Mouse (Mus musculus): ENCODE results near the gene Slc25a51.

The Slc25a51 gene

GRCm38 (mm10) chr4:45408427-45409132 lies at the start of gene Slc25a51:
Gene Slc25a51, minus strand, starts transcription at chr4:45408766.
- peak; percentile 89 to 93 for DNase-seq

DNA sequence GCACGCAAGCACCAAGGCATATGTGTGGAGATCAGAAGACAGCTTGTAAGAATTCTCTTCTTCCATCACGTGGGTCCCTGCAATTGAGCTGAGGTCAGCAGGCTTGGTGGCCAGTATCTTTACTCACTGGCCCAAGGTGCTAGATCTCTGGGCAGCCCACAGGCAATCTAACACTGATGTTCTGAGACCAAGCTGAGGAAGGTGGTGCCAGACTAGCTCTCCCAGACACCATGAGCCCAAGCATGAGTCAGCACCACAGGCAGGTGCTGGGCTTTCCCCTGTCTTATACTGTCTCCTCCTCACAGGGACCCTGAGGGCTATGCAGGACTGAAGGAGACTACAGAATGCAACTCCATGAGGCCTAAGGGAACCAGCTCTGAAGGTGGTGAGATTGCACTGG lies 49.0 kb upstream of the Slc25a51 start:
- no peak for DNase-seq

GRCm38 (mm10) chr4:45455001-45455400 lies 46.4 kb upstream of the Slc25a51 start:
- DNase-seq, result no peak

DNA sequence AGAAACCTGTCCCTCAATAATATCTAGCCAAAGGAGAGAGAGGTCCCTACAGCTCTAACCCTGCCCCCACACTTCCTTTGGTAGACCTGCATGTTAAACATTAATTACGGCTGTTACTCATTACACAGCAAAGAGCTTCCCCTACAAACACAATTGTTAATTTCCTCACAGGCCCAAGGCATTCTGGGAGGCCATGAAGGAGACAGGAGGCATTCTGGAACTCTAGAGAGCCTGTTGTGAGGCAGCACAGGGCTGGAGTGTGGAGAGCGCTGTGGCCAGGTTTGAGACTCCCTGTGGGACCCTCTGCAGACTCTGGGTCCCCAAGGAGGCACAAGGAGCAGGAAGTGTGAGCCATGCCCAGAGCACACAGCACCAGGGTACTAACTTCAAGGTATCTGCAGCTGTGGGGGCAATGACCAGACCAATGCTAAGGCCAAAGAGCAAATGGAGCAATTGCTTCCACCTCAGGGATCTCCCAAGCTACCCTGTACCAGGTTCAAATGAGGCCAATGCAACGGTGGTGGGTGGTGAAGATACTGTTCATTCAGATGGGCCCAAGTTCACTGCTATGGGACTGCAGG lies 44.8 kb upstream of the Slc25a51 start:
- no peak for DNase-seq

GRCm38 (mm10) chr4:45452569-45453111 lies 44.1 kb upstream of the Slc25a51 start:
- no peak for DNase-seq

DNA sequence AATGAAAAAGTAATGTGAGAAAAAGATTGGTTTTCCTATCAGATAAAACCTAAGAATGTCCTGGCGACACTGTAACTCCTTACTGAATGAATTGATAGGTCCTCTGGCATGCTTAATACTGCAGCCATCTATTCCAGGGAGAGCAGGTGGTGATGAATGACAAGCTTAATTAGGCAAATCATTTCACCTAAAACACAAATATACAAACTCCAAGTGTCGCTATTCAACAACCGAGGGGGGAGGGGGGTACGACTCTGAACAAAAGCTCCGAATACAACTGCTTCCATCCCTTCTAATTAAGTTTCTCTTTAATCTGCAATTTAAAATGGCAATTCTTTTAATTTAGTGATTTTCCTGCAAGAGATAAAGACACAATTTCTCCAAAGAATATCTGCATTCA lies 40.4 kb upstream of the Slc25a51 start:
- no peak for DNase-seq

GRCm38 (mm10) chr4:45448481-45448880 lies 39.9 kb upstream of the Slc25a51 start:
- no peak for DNase-seq

- DNase-seq, result no peak
Observed at GRCm38 (mm10) chr4:45447196-45447595, 38.6 kb upstream of the Slc25a51 start.

DNA sequence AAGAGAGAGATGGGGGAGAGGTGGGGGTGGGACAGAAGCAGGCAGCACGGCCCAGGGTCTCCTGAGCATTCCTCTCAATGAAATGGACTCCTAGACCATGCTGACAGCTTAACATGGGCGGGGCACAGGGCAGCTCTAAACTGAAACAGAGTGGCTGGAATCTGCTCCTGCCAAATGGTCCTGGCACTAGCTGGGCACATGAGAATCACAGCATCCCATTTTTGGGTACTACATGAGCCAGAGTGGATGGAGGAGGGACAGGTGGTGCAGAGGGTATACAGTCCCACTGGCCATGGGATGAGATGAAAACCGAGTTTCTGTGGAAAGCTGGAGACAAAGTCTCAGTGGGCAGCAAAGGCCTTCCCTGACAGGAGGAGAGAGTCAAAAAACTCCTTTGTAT lies 36.7 kb upstream of the Slc25a51 start:
- no peak for DNase-seq

- no peak for DNase-seq
Observed at GRCm38 (mm10) chr4:45444813-45445212, 36.2 kb upstream of the Slc25a51 start.

DNA sequence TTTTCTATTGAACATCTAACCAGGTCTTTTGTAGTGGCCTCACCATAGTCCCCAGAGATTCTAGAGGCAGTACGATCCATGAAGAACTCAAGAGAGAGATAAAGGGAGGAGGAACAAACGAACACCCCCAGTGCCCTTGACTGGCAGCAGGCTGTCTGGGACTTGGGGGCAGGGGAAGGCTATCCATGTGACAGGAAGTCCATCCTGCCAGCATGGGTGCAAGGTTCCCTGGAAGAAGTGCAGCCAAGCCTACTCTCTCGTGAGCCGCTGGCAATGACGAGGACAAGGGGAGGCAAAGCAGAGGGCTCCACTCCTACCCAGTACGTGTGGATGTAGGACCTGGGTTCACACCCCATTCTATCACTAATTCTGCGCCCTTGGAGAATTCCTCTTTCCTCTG lies 35.1 kb upstream of the Slc25a51 start:
- no peak for DNase-seq

DNA sequence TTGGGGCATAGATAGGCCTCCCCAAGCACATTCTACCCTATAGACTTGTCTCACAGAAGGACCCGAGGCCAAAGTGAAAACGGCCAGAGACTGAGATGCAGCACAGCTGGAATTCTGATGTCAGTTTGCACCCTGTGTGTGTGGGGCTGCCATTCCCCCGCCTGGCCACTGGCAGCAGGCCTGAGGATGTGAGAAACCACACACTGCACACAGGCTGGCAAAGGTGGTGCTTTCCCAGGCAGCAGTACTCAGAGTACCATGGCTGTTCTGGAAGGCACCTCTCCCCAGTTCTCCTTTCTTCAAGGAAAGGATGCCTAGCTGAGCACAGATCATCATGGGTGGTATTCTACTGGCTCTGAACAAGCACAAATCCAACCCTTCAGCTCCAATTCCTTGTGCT lies 33.7 kb upstream of the Slc25a51 start:
- no peak for DNase-seq

- DNase-seq, result no peak
Observed at GRCm38 (mm10) chr4:45441778-45442177, 33.2 kb upstream of the Slc25a51 start.

DNA sequence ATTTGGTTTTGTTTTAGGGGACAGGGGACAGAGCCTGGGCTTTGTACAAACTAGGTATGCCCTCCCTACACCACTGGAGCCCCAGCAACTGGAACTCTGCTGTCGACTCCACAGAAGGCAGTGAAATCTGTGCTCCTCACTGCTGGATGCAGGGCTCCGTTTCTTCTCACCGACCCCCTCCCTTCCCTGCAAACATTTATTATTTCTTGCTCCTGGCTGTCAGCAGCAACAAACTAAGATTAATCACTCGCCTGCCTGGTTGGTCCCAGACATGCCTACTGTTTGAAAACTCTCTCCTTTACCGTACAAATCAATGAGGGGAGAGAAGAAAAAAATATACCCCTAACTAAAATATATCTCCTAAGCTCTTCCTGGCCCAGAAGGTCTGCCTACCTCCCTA lies 30.7 kb upstream of the Slc25a51 start:
- no peak for DNase-seq

DNA sequence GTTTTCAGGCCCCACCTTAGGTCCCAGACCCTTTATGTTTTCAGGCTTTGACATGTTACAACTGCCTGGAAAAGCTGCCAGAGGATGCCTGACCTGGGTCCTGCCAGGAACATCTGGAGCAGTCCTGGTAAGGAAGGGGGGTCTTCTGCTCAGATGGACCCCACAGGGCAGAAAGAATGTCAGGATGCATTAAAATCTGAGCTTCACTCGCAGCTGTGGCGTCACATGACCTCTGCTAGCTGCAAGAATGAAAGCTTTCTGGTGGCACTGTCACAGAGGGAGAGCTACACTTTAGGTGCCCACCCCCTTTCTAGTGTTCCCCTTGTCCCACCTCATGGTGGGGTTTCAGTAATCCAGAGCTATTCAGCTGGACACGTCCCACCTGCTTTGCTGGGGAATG lies 28.4 kb upstream of the Slc25a51 start:
- DNase-seq, result no peak

DNA sequence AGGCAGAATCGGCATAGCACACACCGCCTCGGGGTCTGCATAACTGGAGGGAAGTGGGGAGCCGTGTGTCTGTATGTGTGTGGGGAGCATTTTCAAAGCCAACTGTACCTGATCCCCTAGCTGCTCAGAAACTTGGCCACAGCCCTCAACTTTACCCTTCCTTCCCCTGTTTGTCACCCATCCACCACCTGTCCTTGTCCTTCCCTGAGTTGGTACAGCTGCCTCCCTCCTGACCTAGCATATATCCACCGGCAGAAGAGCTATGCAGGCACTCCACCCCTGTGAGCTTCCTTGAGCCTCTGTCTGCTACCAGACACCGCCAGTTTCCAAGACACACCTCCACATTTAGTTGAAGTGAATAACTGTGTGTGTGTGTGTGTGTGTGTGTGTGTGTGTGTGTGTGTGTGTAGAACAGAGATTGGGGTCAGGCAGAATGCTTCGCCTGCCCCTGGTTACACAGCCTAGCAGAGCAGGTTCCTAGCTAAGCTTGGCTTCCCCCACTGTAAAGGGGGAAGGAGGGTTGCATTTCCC lies 27.9 kb upstream of the Slc25a51 start:
- no peak for DNase-seq

DNA sequence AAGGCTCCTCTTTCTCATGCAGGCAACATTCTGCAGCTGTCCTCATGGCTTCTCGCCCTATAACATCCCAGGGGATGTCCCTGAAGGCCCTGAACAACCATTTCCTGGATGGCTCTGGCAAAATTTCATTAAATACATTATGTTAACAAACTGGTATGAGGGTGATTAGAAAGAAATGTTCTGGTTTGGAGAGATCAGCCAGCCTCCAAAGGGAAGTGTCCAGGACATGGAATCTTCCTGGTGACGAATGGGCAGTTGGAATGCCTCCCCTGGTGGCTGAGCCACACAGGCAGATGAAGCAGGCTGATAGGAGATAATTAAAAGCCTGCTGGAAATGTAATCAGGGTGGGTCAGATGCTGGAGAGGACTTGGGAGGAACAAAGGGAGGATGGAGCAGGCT lies 27.3 kb upstream of the Slc25a51 start:
- no peak for DNase-seq

- no peak for DNase-seq
Observed at GRCm38 (mm10) chr4:45434681-45435080, 26.1 kb upstream of the Slc25a51 start.

DNA sequence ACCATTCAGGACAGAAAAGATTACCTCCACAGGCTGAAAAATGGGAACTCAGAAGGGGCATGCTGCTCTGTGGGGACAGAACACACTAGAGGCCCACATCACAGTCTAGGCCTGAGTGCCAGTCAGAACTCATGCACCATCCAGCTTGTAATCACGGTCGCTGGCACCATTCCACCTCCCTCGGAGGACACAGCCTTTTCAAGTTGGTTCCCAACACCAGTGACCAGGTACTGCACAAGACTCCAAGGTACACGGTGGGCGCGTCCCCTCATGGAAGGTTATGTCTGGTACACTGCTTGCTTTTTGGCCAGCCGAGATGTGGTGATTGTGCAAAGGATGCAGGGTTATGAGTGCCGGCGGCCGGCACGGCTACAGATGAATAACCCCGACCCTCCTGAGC lies 25.5 kb upstream of the Slc25a51 start:
- peak in 1 of 2 experiments; percentile 38 for DNase-seq

DNA sequence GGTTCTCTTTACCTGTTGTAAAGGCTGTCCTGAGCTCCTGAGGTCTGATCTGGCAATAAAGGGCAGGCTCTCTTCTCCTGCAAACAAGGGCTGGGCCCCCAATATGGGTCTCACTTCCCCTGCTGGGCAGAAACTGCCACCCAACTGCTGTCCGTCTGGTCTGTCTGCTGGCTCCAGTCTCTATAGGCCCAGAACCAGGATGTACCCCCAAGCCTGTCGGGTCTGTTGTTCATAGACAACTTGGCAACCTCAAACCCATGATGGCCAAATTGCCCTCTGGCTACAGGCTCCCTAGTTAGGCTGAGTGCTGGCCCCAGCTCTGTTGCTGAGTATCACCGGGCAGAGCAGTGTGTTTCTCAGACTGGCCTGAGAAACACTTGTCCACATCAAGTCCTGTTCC lies 23.2 kb upstream of the Slc25a51 start:
- DNase-seq, result peak in 1 of 2 experiments; percentile 23

GRCm38 (mm10) chr4:45431316-45431715 lies 22.8 kb upstream of the Slc25a51 start:
- peak; percentile 55 to 67 for DNase-seq

- peak; percentile 23 to 34 for DNase-seq
Observed at GRCm38 (mm10) chr4:45429451-45429850, 20.9 kb upstream of the Slc25a51 start.

DNA sequence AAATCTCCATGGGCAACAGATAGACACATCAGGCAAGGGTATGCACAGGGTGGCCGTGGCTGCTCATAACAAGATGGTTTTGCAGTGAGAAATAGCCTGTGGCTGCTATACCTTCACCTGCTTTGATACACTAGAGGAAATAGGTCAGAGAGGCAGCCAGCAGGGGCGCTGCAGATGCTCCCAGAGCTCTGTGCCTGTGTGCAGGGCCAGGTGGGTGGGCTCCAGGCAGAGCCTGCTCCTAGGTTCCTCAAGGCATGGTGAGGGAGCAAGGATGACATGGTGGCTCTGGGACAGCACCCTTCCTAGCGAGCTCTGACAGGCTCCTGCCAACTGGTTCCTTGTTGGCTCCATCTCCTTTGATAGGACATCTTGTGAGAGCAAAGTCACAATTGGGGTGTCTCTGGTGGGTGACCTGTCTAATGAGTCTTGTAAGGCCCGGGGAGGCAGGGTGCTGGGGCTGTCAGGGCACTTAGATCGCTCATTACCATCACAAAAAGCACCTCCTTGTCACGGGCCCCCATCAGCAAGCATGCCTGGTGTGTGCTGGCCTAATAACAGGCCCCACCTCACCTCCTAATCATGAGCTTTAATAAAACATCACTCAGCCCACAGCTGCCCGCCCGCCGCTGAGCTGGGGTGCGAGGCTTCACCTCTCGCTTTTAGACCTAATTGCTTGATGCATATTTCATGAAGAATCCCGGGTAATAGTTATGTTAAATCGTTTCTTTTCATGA lies 18.3 kb upstream of the Slc25a51 start:
- peak in 1 of 2 experiments; percentile 30 for DNase-seq

- no peak for DNase-seq
Observed at GRCm38 (mm10) chr4:45423406-45423805, 14.8 kb upstream of the Slc25a51 start.

Data from cerebellum, postnatal 25 days (tissue).